Mouse (Mus musculus): ENCODE measurements around the gene Taf3. TPM values are rescaled to one million over a fixed set of nuclear protein-coding genes. Genes with fewer than 3 reads are reported as not detected.

The Taf3 gene
- total and polyA plus RNA-seq, 3 experiments = 3.1 to 13.4 (median 6.0) TPM

GRCm38 (mm10) chr2:10003358-10003757, 45.0 kb downstream of the Taf3 start:
- Histone ChIP-seq H3K4me1 (ENCODE audit: control insufficient read depth in 1 of 2, insufficient read depth in 2 of 2) (peaks cover 5 to 19% of the 10 kb centered on the region in 2 experiments), H3K27me3 (replicated peaks) (no peaks in the 10 kb centered on the region), H3K36me3 (replicated peaks in 1 of 2; ENCODE audit: control insufficient read depth in 1 of 2, insufficient read depth in 1 of 2, low read length in 1 of 2) (peaks cover 0 to 23% of the 10 kb centered on the region in 2 experiments), H3K79me2 (replicated peaks; ENCODE audit: control insufficient read depth, extremely low read depth, insufficient read depth, poor library complexity, severe bottlenecking) (peaks cover 3% of the 10 kb centered on the region; the same call in 1 of the 2 replicates), H3K9ac (ENCODE audit: insufficient read depth, low read depth) (no peak overlapping the region), H3K4me2 (ENCODE audit: insufficient read depth, low read depth, poor library complexity, severe bottlenecking) (no peak overlapping the region), H3K9me3 (replicated peaks; ENCODE audit: low read length) (no peaks in the 10 kb centered on the region), H3K27ac (ENCODE audit: insufficient read depth, low read depth) (no peak overlapping the region), H3K4me3 (replicated peaks in 1 of 3; ENCODE audit: low read depth in 2 of 3, low read length in 2 of 3, poor library complexity in 1 of 3) (no peak overlapping the region)
- TF ChIP-seq ELF1 (IDR thresholded peaks at IDR 0.05; ENCODE audit: low read depth, low read length) (no peak), TCF12 (IDR thresholded peaks at IDR 0.05; ENCODE audit: low read depth, low read length) (no peak), MYC (IDR thresholded peaks at IDR 0.05; ENCODE audit: low read depth, low read length) (no peak)
- no peak for DNase-seq (ENCODE audit: extremely low read depth)
- dilution Hi-C loops (cut with MboI; ENCODE audit: extremely low pct_ligation_motif_present, extremely low pct_unique_long_range_greater_than_20kb, low sequenced_read_pairs) (no loop called here), in situ Hi-C loops (cut with MboI; ENCODE audit: low pct_ligation_motif_present, low pct_unique_long_range_greater_than_20kb, low sequenced_read_pairs) (no loop called here)

DNA sequence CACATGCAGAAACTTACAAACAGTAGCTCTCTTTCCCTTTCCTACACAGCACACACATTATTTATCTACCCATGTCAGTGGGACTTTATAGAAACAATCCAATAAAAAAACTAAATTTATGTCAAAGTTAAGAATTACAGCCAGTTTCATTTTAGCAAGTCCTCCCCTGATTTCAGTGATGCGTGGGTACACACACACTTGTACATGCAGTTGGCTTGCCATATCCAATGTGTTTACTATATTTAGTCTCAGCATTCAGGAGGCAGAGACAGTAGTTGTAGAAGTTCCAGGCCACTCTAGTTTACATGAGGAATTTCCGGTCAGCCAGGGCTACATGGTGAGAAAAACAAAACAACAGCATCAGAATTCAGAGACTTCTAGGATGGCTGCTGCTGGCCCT, 46.8 kb downstream of the Taf3 start:
- H3K9me3 ChIP-seq (replicated peaks; ENCODE audit: low read length) = no peaks in the 10 kb centered on the region
- no peak overlapping the region for H3K4me2 ChIP-seq (ENCODE audit: insufficient read depth, low read depth, poor library complexity, severe bottlenecking)
- DNase-seq (ENCODE audit: extremely low read depth) = no peak
- H3K9ac ChIP-seq (ENCODE audit: insufficient read depth, low read depth) = no peak overlapping the region
- no peak overlapping the region for H3K4me3 ChIP-seq (replicated peaks in 1 of 3; ENCODE audit: low read depth in 2 of 3, low read length in 2 of 3, poor library complexity in 1 of 3)
- peaks cover 0 to 26% of the 10 kb centered on the region in 2 experiments for H3K36me3 ChIP-seq (replicated peaks in 1 of 2; ENCODE audit: control insufficient read depth in 1 of 2, insufficient read depth in 1 of 2, low read length in 1 of 2)
- peaks cover 5 to 25% of the 10 kb centered on the region in 2 experiments for H3K4me1 ChIP-seq (ENCODE audit: control insufficient read depth in 1 of 2, insufficient read depth in 2 of 2)
- H3K79me2 ChIP-seq (replicated peaks; ENCODE audit: control insufficient read depth, extremely low read depth, insufficient read depth, poor library complexity, severe bottlenecking) = peaks cover 1% of the 10 kb centered on the region; the same call in 1 of the 2 replicates
- in situ Hi-C loops (cut with MboI; ENCODE audit: low pct_ligation_motif_present, low pct_unique_long_range_greater_than_20kb, low sequenced_read_pairs) (no loop called here), dilution Hi-C loops (cut with MboI; ENCODE audit: extremely low pct_ligation_motif_present, extremely low pct_unique_long_range_greater_than_20kb, low sequenced_read_pairs) (no loop called here)
- no peak for TF ChIP-seq BHLHE40 (IDR thresholded peaks at IDR 0.05; ENCODE audit: low read depth, low read length)
- no peak overlapping the region for H3K27ac ChIP-seq (ENCODE audit: insufficient read depth, low read depth)
- no peaks in the 10 kb centered on the region for H3K27me3 ChIP-seq (replicated peaks)

- DNase-seq (ENCODE audit: extremely low read depth) = no peak
- H3K27me3 ChIP-seq (replicated peaks) = no peaks in the 10 kb centered on the region
- no peak overlapping the region for H3K4me2 ChIP-seq (ENCODE audit: insufficient read depth, low read depth, poor library complexity, severe bottlenecking)
- in situ Hi-C loops (cut with MboI; ENCODE audit: low pct_ligation_motif_present, low pct_unique_long_range_greater_than_20kb, low sequenced_read_pairs) = no loop called here
- no peak overlapping the region for H3K4me3 ChIP-seq (replicated peaks in 1 of 3; ENCODE audit: low read depth in 2 of 3, low read length in 2 of 3, poor library complexity in 1 of 3)
- no peak overlapping the region for H3K9ac ChIP-seq (ENCODE audit: insufficient read depth, low read depth)
- 0 out of 2 replicates have a peak, but pooled peaks cover 1% of the 10 kb centered on the region for H3K79me2 ChIP-seq (replicated peaks; ENCODE audit: control insufficient read depth, extremely low read depth, insufficient read depth, poor library complexity, severe bottlenecking)
- dilution Hi-C loops (cut with MboI; ENCODE audit: extremely low pct_ligation_motif_present, extremely low pct_unique_long_range_greater_than_20kb, low sequenced_read_pairs) = no loop called here
- no peak overlapping the region for H3K27ac ChIP-seq (ENCODE audit: insufficient read depth, low read depth)
- no peaks in the 10 kb centered on the region for H3K9me3 ChIP-seq (replicated peaks; ENCODE audit: low read length)
- TF ChIP-seq UBTF (IDR thresholded peaks at IDR 0.05; ENCODE audit: low read depth, low read length) = no peak
- TF ChIP-seq ZMIZ1 (IDR thresholded peaks at IDR 0.05; ENCODE audit: low read depth, low read length) = no peak
- TF ChIP-seq SIN3A (IDR thresholded peaks at IDR 0.05; ENCODE audit: low read length) = no peak
- no peak for TF ChIP-seq SMC3 (IDR thresholded peaks at IDR 0.05; ENCODE audit: low read depth, low read length)
- no peak for TF ChIP-seq NRF1 (IDR thresholded peaks at IDR 0.05; ENCODE audit: low read depth, low read length)
- no peak for TF ChIP-seq RAD21 (IDR thresholded peaks at IDR 0.05; ENCODE audit: low read depth, low read length)
- no peak for TF ChIP-seq MAZ (IDR thresholded peaks at IDR 0.05; ENCODE audit: low read depth, low read length)
- no peak for TF ChIP-seq CTCF (conservative IDR thresholded peaks at IDR 0.05 in 1 of 2, IDR thresholded peaks at IDR 0.05 in 1 of 2; ENCODE audit: low read depth in 2 of 2, low read length in 2 of 2)
- TF ChIP-seq POLR2A (IDR thresholded peaks at IDR 0.05; ENCODE audit: low read depth, low read length) = no peak
- TF ChIP-seq IRF4 (IDR thresholded peaks at IDR 0.05; ENCODE audit: low read depth, low read length) = no peak
- no peak for TF ChIP-seq TBP (conservative IDR thresholded peaks at IDR 0.05; ENCODE audit: low read depth, low read length)
- TF ChIP-seq EP300 (IDR thresholded peaks at IDR 0.05; ENCODE audit: low read length) = no peak
- no peak for TF ChIP-seq MYC (IDR thresholded peaks at IDR 0.05; ENCODE audit: low read depth, low read length)
- no peak for TF ChIP-seq USF1 (IDR thresholded peaks at IDR 0.05; ENCODE audit: low read depth, low read length)
- no peak for TF ChIP-seq JUN (IDR thresholded peaks at IDR 0.05; ENCODE audit: insufficient read depth, low read depth, low read length)
- TF ChIP-seq BHLHE40 (IDR thresholded peaks at IDR 0.05; ENCODE audit: low read depth, low read length) = no peak
- no peak for TF ChIP-seq NELFE (IDR thresholded peaks at IDR 0.05; ENCODE audit: low read depth, low read length)
- no peak for TF ChIP-seq E2F4 (IDR thresholded peaks at IDR 0.05; ENCODE audit: insufficient replicate concordance, low read depth, low read length)
- no peak for TF ChIP-seq MAFK (IDR thresholded peaks at IDR 0.05; ENCODE audit: insufficient replicate concordance, low read length)
- H3K36me3 ChIP-seq (replicated peaks in 1 of 2; ENCODE audit: control insufficient read depth in 1 of 2, insufficient read depth in 1 of 2, low read length in 1 of 2) = peaks cover 0 to 18% of the 10 kb centered on the region in 2 experiments
- H3K4me1 ChIP-seq (ENCODE audit: control insufficient read depth in 1 of 2, insufficient read depth in 2 of 2) = peaks cover 0 to 21% of the 10 kb centered on the region in 2 experiments; a peak in 2 of 4 replicates
These were observed 50.9 kb downstream of the Taf3 start for GRCm38 (mm10) chr2:9997535-9997934.
